Mouse (Mus musculus): ENCODE measurements around the gene Odaph. TPM values are rescaled to one million over a fixed set of nuclear protein-coding genes. Genes with fewer than 3 reads are reported as not detected.

Odaph gene
- polyA plus RNA-seq, 1 experiment from 2014 or later = not detected

Other genes with a start within 250 kb of the Odaph start
- 66.8 and 72.6 TPM in 2 replicates for gene Rchy1, start 24.4 kb upstream of the Odaph start, polyA plus RNA-seq (2015; fragmentation: Nextera tagmentation; extraction: Ambion mirVana)
- 2.1 and 2.7 TPM in 2 replicates for gene Cdkl2, start 56.4 kb downstream of the Odaph start, polyA plus RNA-seq (2015; fragmentation: Nextera tagmentation; extraction: Ambion mirVana)
- 152 and 157 TPM in 2 replicates for gene G3bp2, start 96.2 kb downstream of the Odaph start, polyA plus RNA-seq (2015; fragmentation: Nextera tagmentation; extraction: Ambion mirVana)
- 35.9 and 38.0 TPM in 2 replicates for gene Uso1, start 150.5 kb downstream of the Odaph start, polyA plus RNA-seq (2015; fragmentation: Nextera tagmentation; extraction: Ambion mirVana)
- gene U90926, start 227.9 kb downstream of the Odaph start, polyA plus RNA-seq (2015; fragmentation: Nextera tagmentation; extraction: Ambion mirVana) = not detected in 2 replicates